In genomic region chr14:114062582-114062981, GRCm38 (mm10) we compare ENCODE assay signal across 19 mouse cellular contexts.
DNase-seq lines count a peak whose midpoint lies in the region; ATAC-seq lines count a peak whose summit lies in the region.
"Had no signal": no experiment of that assay in that cellular context is flagged by ENCODE, and none has a peak within 500 bp of the region (broad histone marks: within the 10 kb centered on the region; RNA-seq: fewer than 3 reads in every experiment).

No protein-coding gene starts in this region.

- H3K4me2 ChIP-seq in heart, embryonic 14.5 days (ENCODE audit: low read length), result no peak overlapping the region
- H3K4me2 ChIP-seq in midbrain, embryonic 11.5 days, result no peak overlapping the region
- H3K4me2 ChIP-seq in midbrain, embryonic 15.5 days, result no peak overlapping the region
- H3K4me2 ChIP-seq: embryonic facial prominence, embryonic 15.5 days; kidney, embryonic 15.5 days; limb, embryonic 13.5 days; liver, embryonic 15.5 days had no signal

- no peaks in the 10 kb centered on the region for H3K4me1 ChIP-seq in heart, embryonic 14.5 days (ENCODE audit: control insufficient read depth in 2 of 2, insufficient read depth in 2 of 2, low read length in 2 of 2)
- H3K4me1 ChIP-seq in midbrain, embryonic 11.5 days (ENCODE audit: control insufficient read depth, insufficient read depth, low read length), result no peaks in the 10 kb centered on the region
- peaks cover 6% of the 10 kb centered on the region; the same call in 1 of the 2 replicates for H3K4me1 ChIP-seq in midbrain, embryonic 15.5 days
- H3K4me1 ChIP-seq: embryonic facial prominence, embryonic 15.5 days; kidney, embryonic 15.5 days; limb, embryonic 13.5 days; liver, embryonic 15.5 days had no signal

- H3K9ac ChIP-seq in heart, embryonic 14.5 days (ENCODE audit: low read length), result no peak overlapping the region
- H3K9ac ChIP-seq in midbrain, embryonic 11.5 days (ENCODE audit: low read length), result no peak overlapping the region
- H3K9ac ChIP-seq in midbrain, embryonic 15.5 days, result no peak overlapping the region
- H3K9ac ChIP-seq: embryonic facial prominence, embryonic 15.5 days; kidney, embryonic 15.5 days; limb, embryonic 13.5 days; liver, embryonic 15.5 days had no signal

- DNase-seq in heart, postnatal 14 days, result no peak
- DNase-seq in midbrain, embryonic 11.5 days (ENCODE audit: low spot score, missing footprints), result no peak
- DNase-seq in embryo, embryonic 10.5 days (ENCODE audit: low spot score), result peak; percentile 59
- DNase-seq in mesoderm, embryonic 11.5 days (ENCODE audit: low read depth, low spot score), result peak; percentile 33
- DNase-seq in cerebellum, postnatal 25 days, result no peak
- DNase-seq in spleen, postnatal 10 days (ENCODE audit: low spot score in 2 of 2), result no peak
- DNase-seq: adrenal gland, adult 2 months; cerebellum, adult 2 months; kidney, adult 11 months; layer of hippocampus, adult 9-11 months; lung, postnatal 4 days; midbrain, embryonic 14.5 days had no signal

- H3K27ac ChIP-seq in heart, embryonic 14.5 days (replicated peaks in 1 of 2; ENCODE audit: control insufficient read depth in 1 of 2, insufficient read depth in 1 of 2, low read depth in 2 of 2, low read length in 2 of 2), result no peak overlapping the region
- H3K27ac ChIP-seq in midbrain, embryonic 11.5 days (ENCODE audit: low read depth, low read length), result no peak overlapping the region
- no peak overlapping the region for H3K27ac ChIP-seq in midbrain, embryonic 15.5 days
- H3K27ac ChIP-seq: embryonic facial prominence, embryonic 15.5 days; kidney, embryonic 15.5 days; limb, embryonic 13.5 days; liver, embryonic 15.5 days had no signal

- no peak overlapping the region for H3K4me3 ChIP-seq in heart, embryonic 14.5 days (ENCODE audit: control insufficient read depth in 1 of 2, insufficient read depth in 1 of 2, low read depth in 1 of 2, low read length in 2 of 2)
- H3K4me3 ChIP-seq in midbrain, embryonic 11.5 days (ENCODE audit: low read depth, low read length), result no peak overlapping the region
- H3K4me3 ChIP-seq in midbrain, embryonic 15.5 days, result no peak overlapping the region
- H3K4me3 ChIP-seq: embryonic facial prominence, embryonic 15.5 days; kidney, embryonic 15.5 days; limb, embryonic 13.5 days; liver, embryonic 15.5 days; myocyte had no signal

- H3K27me3 ChIP-seq in heart, embryonic 14.5 days (ENCODE audit: control insufficient read depth, insufficient read depth, low read length), result no peaks in the 10 kb centered on the region
- H3K27me3 ChIP-seq in midbrain, embryonic 11.5 days (ENCODE audit: control insufficient read depth, insufficient read depth, low read length), result no peaks in the 10 kb centered on the region
- no peaks in the 10 kb centered on the region for H3K27me3 ChIP-seq in midbrain, embryonic 15.5 days (replicated peaks)
- H3K27me3 ChIP-seq: embryonic facial prominence, embryonic 15.5 days; kidney, embryonic 15.5 days; limb, embryonic 13.5 days; liver, embryonic 15.5 days had no signal

- WGBS in heart, embryonic 14.5 days, result 48% methylated on average over 4 of the region's 4 CpGs
- 22% methylated on average over 4 of the region's 4 CpGs for WGBS in midbrain, embryonic 11.5 days
- 33% methylated on average over 4 of the region's 4 CpGs for WGBS in midbrain, embryonic 15.5 days

- intact Hi-C loops in heart, postnatal 14 days (cut with DNase I), result no loop called here

- H3K9me3 ChIP-seq in heart, embryonic 14.5 days (ENCODE audit: control insufficient read depth, low read length), result no peaks in the 10 kb centered on the region
- no peaks in the 10 kb centered on the region for H3K9me3 ChIP-seq in midbrain, embryonic 11.5 days (ENCODE audit: control insufficient read depth, low read length)
- no peaks in the 10 kb centered on the region for H3K9me3 ChIP-seq in midbrain, embryonic 15.5 days
- H3K9me3 ChIP-seq: embryonic facial prominence, embryonic 15.5 days; kidney, embryonic 15.5 days; limb, embryonic 13.5 days; liver, embryonic 15.5 days had no signal

- H3K36me3 ChIP-seq in heart, embryonic 14.5 days (ENCODE audit: control insufficient read depth, insufficient read depth, low read length), result no peaks in the 10 kb centered on the region
- no peaks in the 10 kb centered on the region for H3K36me3 ChIP-seq in midbrain, embryonic 11.5 days (ENCODE audit: control insufficient read depth, insufficient read depth, low read length)
- no peaks in the 10 kb centered on the region for H3K36me3 ChIP-seq in midbrain, embryonic 15.5 days (replicated peaks)
- H3K36me3 ChIP-seq: embryonic facial prominence, embryonic 15.5 days; kidney, embryonic 15.5 days; limb, embryonic 13.5 days; liver, embryonic 15.5 days had no signal

- 0 out of 2 replicates have a peak, but pooled peaks have one; percentile 31 for ATAC-seq in heart, embryonic 14.5 days (ENCODE audit: insufficient number of reproducible peaks, insufficient read depth, low FRiP score, low read depth)
- peak; percentile 68 for ATAC-seq in midbrain, embryonic 11.5 days (ENCODE audit: low FRiP score)
- ATAC-seq in midbrain, embryonic 15.5 days (replicated peaks), result no peak

Comparison
In these comparisons a context has a peak if more than half of its experiments do, and no peak if none do; other contexts are left out.
1. DNase-seq: peak in embryo, embryonic 10.5 days (single experiment) and mesoderm, embryonic 11.5 days (single experiment); none in heart, postnatal 14 days (0 of 2), midbrain, embryonic 11.5 days (single experiment), cerebellum, postnatal 25 days (0 of 2) and spleen, postnatal 10 days (0 of 2).